Mouse (Mus musculus) cerebellum, postnatal 4 days (tissue): ENCODE data around the gene Wdr5b.

Experiments used
- DNase-seq, 2 experiments: peaks; one replicate each; pipeline ENCODE4 v3.0.0; 2022; ENCODE audit warnings: low spot score in 2 of 2, mixed read lengths in 1 of 2

Gene Wdr5b

GRCm38 (mm10) chr16:36071071-36071449, 30.1 kb downstream of the Wdr5b start:
- DNase-seq = no peak

GRCm38 (mm10) chr16:36071450-36072379, 30.7 kb downstream of the Wdr5b start, which contains the start of the genes Fam162a and Ccdc58:
Fam162a (minus strand) TSS chr16:36071594.
Ccdc58 (plus strand) TSS chr16:36071685.
- peak; percentile 80 to 94 for DNase-seq

DNA sequence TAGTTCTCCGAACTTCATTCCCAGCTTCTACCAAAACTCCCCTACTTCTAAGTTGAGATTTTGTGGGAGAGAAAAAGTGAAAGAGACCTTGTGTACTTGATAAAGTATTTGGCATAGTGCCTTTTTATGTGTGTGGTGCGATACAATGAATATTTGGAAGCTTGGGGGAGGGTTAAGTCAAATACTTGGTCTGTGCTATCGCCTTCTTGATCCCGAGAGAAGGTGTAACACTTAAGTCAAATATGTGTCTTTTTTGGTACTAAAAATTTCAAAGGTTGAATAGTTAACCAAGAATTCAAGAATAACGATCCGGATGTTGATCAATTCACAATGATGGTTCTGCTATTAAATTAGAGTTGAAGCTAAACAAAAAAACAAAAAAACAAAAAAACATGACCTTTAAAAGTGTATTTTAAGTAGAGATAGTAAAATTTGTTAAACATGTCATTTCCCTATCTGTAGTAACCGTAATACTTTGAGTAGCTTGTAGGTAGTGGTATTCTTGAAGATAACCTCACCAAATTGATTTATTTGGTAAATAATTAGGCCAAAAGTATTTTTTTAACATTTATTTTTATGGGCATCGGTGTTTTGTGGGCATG, 31.5 kb downstream of the Wdr5b start:
- DNase-seq = no peak

DNA sequence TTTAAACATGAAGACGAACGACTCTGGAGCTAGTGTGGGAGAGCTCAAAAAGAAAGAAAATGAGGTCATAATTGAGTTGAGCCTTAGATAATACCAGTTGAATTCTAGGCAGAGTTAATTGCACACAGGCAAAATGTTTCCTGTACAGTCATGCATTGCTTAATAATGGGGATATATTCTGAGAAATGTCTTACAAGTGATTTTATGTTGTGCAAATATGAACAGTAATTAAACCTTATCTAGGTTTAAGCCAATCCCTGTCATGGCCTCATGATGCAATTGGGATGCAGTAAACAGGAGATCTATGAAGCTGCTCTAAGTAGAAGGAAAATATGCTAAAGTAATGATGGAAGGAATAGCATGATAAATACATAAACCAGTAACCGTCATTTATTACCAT, 33.8 kb downstream of the Wdr5b start:
- no peak for DNase-seq

- no peak for DNase-seq
These were observed 38.9 kb downstream of the Wdr5b start for GRCm38 (mm10) chr16:36079916-36080315.

- DNase-seq = no peak
These were observed 46.9 kb downstream of the Wdr5b start for GRCm38 (mm10) chr16:36087846-36088245.

GRCm38 (mm10) chr16:36089065-36089464, 48.1 kb downstream of the Wdr5b start:
- no peak for DNase-seq

DNA sequence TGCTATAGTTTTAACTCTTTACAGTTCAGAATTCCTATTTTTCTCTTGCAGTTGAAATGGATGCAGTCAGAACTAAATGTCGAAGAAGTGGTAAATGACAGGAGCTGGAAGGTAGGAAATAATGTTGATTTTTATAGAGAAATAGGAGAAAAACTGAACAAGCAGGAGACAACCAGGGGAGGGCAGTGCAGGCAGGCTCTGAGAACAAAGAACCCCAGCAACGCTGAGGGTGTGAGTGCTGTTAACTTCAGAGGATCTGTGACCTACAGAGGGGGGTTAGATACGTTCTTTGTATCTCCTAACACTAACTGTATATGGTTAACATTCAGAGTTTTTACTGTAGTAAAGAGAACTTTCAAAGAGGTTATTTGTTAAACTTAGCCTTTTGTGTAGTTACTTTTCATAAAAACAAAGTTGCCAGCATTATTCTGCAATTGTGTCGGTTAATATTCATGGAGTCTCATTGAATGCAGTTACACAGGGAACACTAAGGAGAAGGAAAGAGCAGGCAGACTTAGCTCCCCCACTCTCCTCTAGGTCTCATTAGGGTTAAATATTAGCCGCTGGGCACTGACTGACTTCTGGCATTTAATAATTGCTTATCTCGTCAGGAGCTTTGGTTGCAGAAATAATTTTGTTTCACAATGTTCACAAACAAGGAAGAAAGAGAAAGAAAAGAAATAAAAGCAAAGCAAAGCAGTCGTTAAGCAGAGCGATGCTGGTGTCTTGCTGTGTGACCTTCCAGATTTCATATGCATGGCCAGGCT, 49.0 kb downstream of the Wdr5b start:
- DNase-seq = no peak

DNA sequence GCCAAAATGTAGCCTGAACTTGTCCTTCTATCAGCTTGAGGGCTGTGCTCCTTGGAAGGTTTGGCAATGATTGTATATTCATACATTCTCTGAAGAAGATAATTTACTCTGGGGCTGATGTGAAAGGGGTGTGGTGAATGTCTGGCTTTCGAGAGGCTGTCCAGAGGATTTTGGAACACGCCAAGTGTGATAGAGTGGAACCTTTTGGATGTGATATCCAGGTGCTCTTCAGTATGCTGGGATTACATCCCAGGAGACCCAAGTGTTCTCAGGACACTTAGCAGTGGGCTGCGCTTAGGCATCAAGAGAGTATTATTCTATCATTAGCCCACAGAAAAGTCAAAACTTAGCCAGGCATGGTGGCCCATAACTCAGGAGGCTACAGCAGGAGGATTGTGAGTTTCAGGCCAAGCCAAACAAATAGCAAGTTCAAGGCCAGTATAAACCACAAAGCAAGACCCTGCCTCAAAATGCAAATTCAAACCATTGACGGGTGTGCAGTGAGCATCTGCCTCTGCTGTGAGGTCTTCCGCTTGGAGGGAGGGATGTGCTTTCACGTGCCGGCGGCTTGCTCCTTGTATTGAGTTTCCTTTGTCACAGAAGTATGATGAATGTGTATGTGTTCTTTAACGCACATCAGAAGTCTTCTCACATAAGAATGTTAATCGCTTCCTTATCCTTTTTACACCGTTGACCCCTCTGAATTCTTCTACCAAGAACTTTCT, 50.0 kb downstream of the Wdr5b start:
- no peak for DNase-seq
